ENCODE assay signal across 18 mouse cellular contexts in the genomic region with DNA sequence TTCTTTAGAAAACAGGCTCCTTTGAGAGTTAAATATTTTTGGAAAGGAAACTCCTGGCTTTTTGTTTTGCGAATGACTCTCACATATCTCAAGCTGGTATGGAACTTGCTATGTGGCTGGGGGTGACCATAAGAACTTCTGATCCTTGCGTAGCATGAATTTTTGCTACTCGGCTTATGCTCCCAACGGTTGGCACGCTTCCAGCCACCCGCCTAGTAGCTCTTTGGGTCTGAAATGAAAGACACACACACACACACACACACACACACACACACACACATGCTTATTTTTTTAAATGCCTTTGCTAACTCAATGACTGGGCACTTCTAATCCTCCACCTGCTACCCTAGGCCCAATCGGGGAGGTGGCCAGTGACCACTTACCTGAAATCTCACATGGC.
DNase-seq lines count a peak whose midpoint lies in the region; ATAC-seq and TF ChIP-seq lines count a peak whose summit lies in the region.
"Had no signal": no experiment of that assay in that cellular context is flagged by ENCODE, and none has a peak within 500 bp of the region (broad histone marks: within the 10 kb centered on the region; RNA-seq: fewer than 3 reads in every experiment).

No protein-coding gene starts in this region.

- H3K4me2 ChIP-seq in midbrain, embryonic 14.5 days (ENCODE audit: low read length): no peak overlapping the region
- H3K4me2 ChIP-seq in forebrain, postnatal 0 days (ENCODE audit: low read depth): no peak overlapping the region
- H3K4me2 ChIP-seq: heart, embryonic 13.5 days had no signal

- peak overlapping the region; percentile 3 for H3K27ac ChIP-seq in midbrain, embryonic 14.5 days (replicated peaks; ENCODE audit: low read depth, low read length)
- no peak overlapping the region for H3K27ac ChIP-seq in midbrain, embryonic 10.5 days (replicated peaks)
- peak overlapping the region; percentile 45; the same call in 1 of the 2 replicates for H3K27ac ChIP-seq in forebrain, postnatal 0 days (ENCODE audit: low read depth, low read length)
- H3K27ac ChIP-seq: heart, embryonic 13.5 days had no signal

- H3K4me1 ChIP-seq in midbrain, embryonic 14.5 days (ENCODE audit: control insufficient read depth, insufficient read depth, low read length): no peaks in the 10 kb centered on the region
- H3K4me1 ChIP-seq in midbrain, embryonic 10.5 days: no peaks in the 10 kb centered on the region
- H3K4me1 ChIP-seq in forebrain, postnatal 0 days (ENCODE audit: insufficient read depth): peaks cover 18% of the 10 kb centered on the region
- H3K4me1 ChIP-seq: heart, embryonic 13.5 days had no signal

- H3K4me3 ChIP-seq in midbrain, embryonic 14.5 days (replicated peaks; ENCODE audit: low read depth, low read length): no peak overlapping the region
- H3K4me3 ChIP-seq in midbrain, embryonic 10.5 days: no peak overlapping the region
- H3K4me3 ChIP-seq in forebrain, postnatal 0 days (ENCODE audit: low read depth, low read length): no peak overlapping the region
- H3K4me3 ChIP-seq: erythroblast, embryonic 14.5 days; heart, embryonic 13.5 days had no signal

- no peak for TF ChIP-seq CTCF in forebrain, postnatal 0 days (IDR thresholded peaks at IDR 0.05; ENCODE audit: low read depth)

- no peak overlapping the region for H3K9ac ChIP-seq in midbrain, embryonic 14.5 days (replicated peaks; ENCODE audit: low read length)
- no peak overlapping the region for H3K9ac ChIP-seq in forebrain, postnatal 0 days
- H3K9ac ChIP-seq: heart, embryonic 13.5 days had no signal

- peak; percentile 15 for DNase-seq in adrenal gland, postnatal 25 days
- DNase-seq in adrenal gland, adult 18-20 months (ENCODE audit: low spot score in 2 of 2): no peak
- peak; percentile 16 for DNase-seq in gastrocnemius, postnatal 10 days
- no peak for DNase-seq in gastrocnemius, adult 18-20 months (ENCODE audit: low spot score)
- DNase-seq in midbrain, embryonic 14.5 days: peak; percentile 38
- no peak for DNase-seq in midbrain, embryonic 10.5 days (ENCODE audit: low spot score)
- DNase-seq in forebrain, postnatal 0 days: peak; percentile 35
- DNase-seq: cerebellum, postnatal 36 days; heart, postnatal 36 days; kidney, adult 18-20 months; layer of hippocampus, postnatal 36 days; lung, adult 18-20 months; lung, postnatal 36 days; right cerebral cortex, postnatal 25 days; thymus, postnatal 36 days had no signal

- no peaks in the 10 kb centered on the region for H3K27me3 ChIP-seq in midbrain, embryonic 14.5 days (ENCODE audit: control insufficient read depth, insufficient read depth, low read length)
- no peaks in the 10 kb centered on the region for H3K27me3 ChIP-seq in midbrain, embryonic 10.5 days (ENCODE audit: low read depth, poor library complexity, severe bottlenecking)
- no peaks in the 10 kb centered on the region for H3K27me3 ChIP-seq in forebrain, postnatal 0 days (ENCODE audit: insufficient read depth, low read length)
- H3K27me3 ChIP-seq: CH12.LX; heart, embryonic 13.5 days had no signal

- ATAC-seq in midbrain, embryonic 14.5 days (ENCODE audit: low FRiP score, low TSS enrichment): no peak
- no peak for ATAC-seq in forebrain, postnatal 0 days

- H3K9me3 ChIP-seq in midbrain, embryonic 14.5 days (ENCODE audit: control insufficient read depth, low read length): no peaks in the 10 kb centered on the region
- no peaks in the 10 kb centered on the region for H3K9me3 ChIP-seq in midbrain, embryonic 10.5 days (replicated peaks)
- no peaks in the 10 kb centered on the region for H3K9me3 ChIP-seq in forebrain, postnatal 0 days (ENCODE audit: low read length)
- H3K9me3 ChIP-seq: heart, embryonic 13.5 days had no signal

- 89% methylated on average over 7 of the region's 7 CpGs for WGBS in midbrain, embryonic 14.5 days
- 94% methylated on average over 7 of the region's 7 CpGs for WGBS in midbrain, embryonic 10.5 days
- WGBS in forebrain, postnatal 0 days: 56% methylated on average over 7 of the region's 7 CpGs

- no peaks in the 10 kb centered on the region for H3K36me3 ChIP-seq in midbrain, embryonic 14.5 days (ENCODE audit: control insufficient read depth, insufficient read depth, low read length)
- no peaks in the 10 kb centered on the region for H3K36me3 ChIP-seq in midbrain, embryonic 10.5 days
- H3K36me3 ChIP-seq in forebrain, postnatal 0 days (ENCODE audit: insufficient read depth): no peaks in the 10 kb centered on the region
- H3K36me3 ChIP-seq: heart, embryonic 13.5 days had no signal

Comparison
In these comparisons a context has a peak if more than half of its experiments do, and no peak if none do; other contexts are left out.
1. DNase-seq: peak in adrenal gland, postnatal 25 days (single experiment), gastrocnemius, postnatal 10 days (single experiment), midbrain, embryonic 14.5 days (single experiment) and forebrain, postnatal 0 days (single experiment); none in adrenal gland, adult 18-20 months (0 of 2), gastrocnemius, adult 18-20 months (single experiment) and midbrain, embryonic 10.5 days (single experiment).